Mouse (Mus musculus): Measurements from ENCODE around the gene Dusp2. TPM values are rescaled to one million over a fixed set of nuclear protein-coding genes. Genes with fewer than 3 reads are reported as not detected.

Dusp2 gene
- total and polyA plus RNA-seq, 2 experiments from 2014 or later, result 10.8 to 23.0 TPM

DNA sequence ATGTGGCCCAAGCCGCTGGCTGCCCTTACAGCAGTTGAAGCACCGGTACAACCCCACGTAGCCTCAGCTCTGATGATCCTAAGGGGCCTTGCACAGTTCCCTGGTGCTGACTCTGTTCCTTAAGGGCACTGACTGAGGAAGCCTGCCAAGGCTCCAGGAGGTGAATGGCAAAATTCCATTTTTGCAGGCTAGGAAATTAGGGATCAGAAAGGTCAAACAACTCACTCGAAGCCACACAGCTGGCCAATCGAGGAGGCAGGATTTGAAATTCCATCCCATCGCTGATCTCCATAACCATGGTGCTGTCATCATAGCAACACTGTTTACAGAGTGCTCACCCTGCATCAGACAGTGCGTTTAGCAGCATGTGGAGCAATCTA lies 42.6 kb downstream of the Dusp2 start:
- 66% methylated on average over 7 of the region's 7 CpGs for WGBS
- no peak for TF ChIP-seq CTCF (IDR thresholded peaks at IDR 0.05)
- Histone ChIP-seq H3K4me1 (ENCODE audit: insufficient read depth, low read length) (no peaks in the 10 kb centered on the region), H3K4me3 (ENCODE audit: low read depth, low read length) (no peak overlapping the region), H3K4me2 (ENCODE audit: low read depth, low read length, poor library complexity, severe bottlenecking) (no peak overlapping the region), H3K36me3 (ENCODE audit: insufficient read depth, low read length) (no peaks in the 10 kb centered on the region), H3K9ac (replicated peaks; ENCODE audit: low read length, poor library complexity, severe bottlenecking) (no peak overlapping the region), H3K27me3 (ENCODE audit: insufficient read depth, low read length) (no peaks in the 10 kb centered on the region), H3K27ac (ENCODE audit: low read depth, low read length) (no peak overlapping the region), H3K9me3 (ENCODE audit: low read length) (no peaks in the 10 kb centered on the region)
- DNase-seq (ENCODE audit: low spot score), result no peak
- ATAC-seq (ENCODE audit: low FRiP score), result no peak

GRCm38 (mm10) chr2:127379250-127379649 lies 43.3 kb downstream of the Dusp2 start:
- Histone ChIP-seq H3K27ac (ENCODE audit: low read depth, low read length) (no peak overlapping the region), H3K4me1 (ENCODE audit: insufficient read depth, low read length) (no peaks in the 10 kb centered on the region), H3K4me3 (ENCODE audit: low read depth, low read length) (no peak overlapping the region), H3K36me3 (ENCODE audit: insufficient read depth, low read length) (no peaks in the 10 kb centered on the region), H3K4me2 (ENCODE audit: low read depth, low read length, poor library complexity, severe bottlenecking) (no peak overlapping the region), H3K9ac (replicated peaks; ENCODE audit: low read length, poor library complexity, severe bottlenecking) (no peak overlapping the region), H3K9me3 (ENCODE audit: low read length) (no peaks in the 10 kb centered on the region), H3K27me3 (ENCODE audit: insufficient read depth, low read length) (no peaks in the 10 kb centered on the region)
- DNase-seq (ENCODE audit: low spot score), result no peak
- no peak for TF ChIP-seq CTCF (IDR thresholded peaks at IDR 0.05)
- ATAC-seq (ENCODE audit: low FRiP score), result no peak
- WGBS, result 78% methylated on average over 3 of the region's 3 CpGs

- Histone ChIP-seq H3K9me3 (ENCODE audit: low read length) (no peaks in the 10 kb centered on the region), H3K4me2 (ENCODE audit: low read depth, low read length, poor library complexity, severe bottlenecking) (no peak overlapping the region), H3K36me3 (ENCODE audit: insufficient read depth, low read length) (no peaks in the 10 kb centered on the region), H3K27ac (ENCODE audit: low read depth, low read length) (no peak overlapping the region), H3K4me1 (ENCODE audit: insufficient read depth, low read length) (no peaks in the 10 kb centered on the region), H3K27me3 (ENCODE audit: insufficient read depth, low read length) (no peaks in the 10 kb centered on the region), H3K9ac (replicated peaks; ENCODE audit: low read length, poor library complexity, severe bottlenecking) (no peak overlapping the region), H3K4me3 (ENCODE audit: low read depth, low read length) (no peak overlapping the region)
- TF ChIP-seq CTCF (IDR thresholded peaks at IDR 0.05), result no peak
- ATAC-seq (ENCODE audit: low FRiP score), result no peak
- no peak for DNase-seq (ENCODE audit: low spot score)
- 67% methylated on average over 7 of the region's 7 CpGs for WGBS
Observed at GRCm38 (mm10) chr2:127383881-127384280, 47.9 kb downstream of the Dusp2 start.

- no peak overlapping the region for H3K9ac ChIP-seq (replicated peaks; ENCODE audit: low read length, poor library complexity, severe bottlenecking)
- H3K4me2 ChIP-seq (ENCODE audit: low read depth, low read length, poor library complexity, severe bottlenecking), result no peak overlapping the region
- 78% methylated on average over 2 of the region's 2 CpGs for WGBS
- no peaks in the 10 kb centered on the region for H3K4me1 ChIP-seq (ENCODE audit: insufficient read depth, low read length)
- TF ChIP-seq CTCF (IDR thresholded peaks at IDR 0.05), result no peak
- no peak overlapping the region for H3K4me3 ChIP-seq (ENCODE audit: low read depth, low read length)
- no peak for DNase-seq (ENCODE audit: low spot score)
- ATAC-seq (ENCODE audit: low FRiP score), result no peak
- H3K36me3 ChIP-seq (ENCODE audit: insufficient read depth, low read length), result no peaks in the 10 kb centered on the region
- no peak overlapping the region for H3K27ac ChIP-seq (ENCODE audit: low read depth, low read length)
- H3K27me3 ChIP-seq (ENCODE audit: insufficient read depth, low read length), result no peaks in the 10 kb centered on the region
- no peaks in the 10 kb centered on the region for H3K9me3 ChIP-seq (ENCODE audit: low read length)
Observed at GRCm38 (mm10) chr2:127387521-127387920, 51.6 kb downstream of the Dusp2 start.

Other genes with a start within 250 kb of the Dusp2 start
- gene Ncaph, start 202.2 kb upstream of the Dusp2 start, total RNA-seq (2014; rRNA removed), result 4.0 and 6.6 TPM in 2 replicates
- gene Ncaph, start 202.2 kb upstream of the Dusp2 start, polyA plus RNA-seq (2015; fragmentation: Nextera tagmentation; extraction: Ambion mirVana), result 6.3 and 6.7 TPM in 2 replicates
- 9.6 and 11.2 TPM in 2 replicates for gene Itpripl1, start 192.7 kb upstream of the Dusp2 start, total RNA-seq (2014; rRNA removed)
- 7.0 and 7.6 TPM in 2 replicates for gene Itpripl1, start 192.7 kb upstream of the Dusp2 start, polyA plus RNA-seq (2015; fragmentation: Nextera tagmentation; extraction: Ambion mirVana)
- gene 1810024B03Rik, start 127.9 kb upstream of the Dusp2 start, total RNA-seq (2014; rRNA removed), result 0.66 TPM in 1 of 2 replicates, not detected in the other
- 0.96 and 1.2 TPM in 2 replicates for gene 1810024B03Rik, start 127.9 kb upstream of the Dusp2 start, polyA plus RNA-seq (2015; fragmentation: Nextera tagmentation; extraction: Ambion mirVana)
- 95.1 and 106 TPM in 2 replicates for gene Snrnp200, start 127.8 kb upstream of the Dusp2 start, total RNA-seq (2014; rRNA removed)
- gene Snrnp200, start 127.8 kb upstream of the Dusp2 start, polyA plus RNA-seq (2015; fragmentation: Nextera tagmentation; extraction: Ambion mirVana), result 32.5 and 32.9 TPM in 2 replicates
- 27.5 and 33.9 TPM in 2 replicates for gene Ciao1, start 88.3 kb upstream of the Dusp2 start, total RNA-seq (2014; rRNA removed)
- gene Ciao1, start 88.3 kb upstream of the Dusp2 start, polyA plus RNA-seq (2015; fragmentation: Nextera tagmentation; extraction: Ambion mirVana), result 23.9 and 29.8 TPM in 2 replicates
- 108 and 131 TPM in 2 replicates for gene Tmem127, start 88.3 kb upstream of the Dusp2 start, total RNA-seq (2014; rRNA removed)
- gene Tmem127, start 88.3 kb upstream of the Dusp2 start, polyA plus RNA-seq (2015; fragmentation: Nextera tagmentation; extraction: Ambion mirVana), result 74.0 and 75.5 TPM in 2 replicates
- gene Stard7, start 65.9 kb upstream of the Dusp2 start, total RNA-seq (2014; rRNA removed), result 151 and 167 TPM in 2 replicates
- 100 and 104 TPM in 2 replicates for gene Stard7, start 65.9 kb upstream of the Dusp2 start, polyA plus RNA-seq (2015; fragmentation: Nextera tagmentation; extraction: Ambion mirVana)
- gene Astl, start 2.5 kb downstream of the Dusp2 start, total RNA-seq (2014; rRNA removed), result not detected in 2 replicates
- not detected in 2 replicates for gene Astl, start 2.5 kb downstream of the Dusp2 start, polyA plus RNA-seq (2015; fragmentation: Nextera tagmentation; extraction: Ambion mirVana)
- gene Adra2b, start 27.0 kb downstream of the Dusp2 start, total RNA-seq (2014; rRNA removed), result 0.66 and 0.71 TPM in 2 replicates
- gene Adra2b, start 27.0 kb downstream of the Dusp2 start, polyA plus RNA-seq (2015; fragmentation: Nextera tagmentation; extraction: Ambion mirVana), result 0.54 and 0.68 TPM in 2 replicates
- 0.09 and 0.55 TPM in 2 replicates for gene Gpat2, start 89.0 kb downstream of the Dusp2 start, total RNA-seq (2014; rRNA removed)
- 0.16 and 0.23 TPM in 2 replicates for gene Gpat2, start 89.0 kb downstream of the Dusp2 start, polyA plus RNA-seq (2015; fragmentation: Nextera tagmentation; extraction: Ambion mirVana)
- gene Fahd2a, start 108.4 kb downstream of the Dusp2 start, total RNA-seq (2014; rRNA removed), result 25.1 and 32.4 TPM in 2 replicates
- 27.3 and 29.2 TPM in 2 replicates for gene Fahd2a, start 108.4 kb downstream of the Dusp2 start, polyA plus RNA-seq (2015; fragmentation: Nextera tagmentation; extraction: Ambion mirVana)
- gene Kcnip3, start 185.9 kb downstream of the Dusp2 start, total RNA-seq (2014; rRNA removed), result 24.6 and 33.2 TPM in 2 replicates
- gene Kcnip3, start 185.9 kb downstream of the Dusp2 start, polyA plus RNA-seq (2015; fragmentation: Nextera tagmentation; extraction: Ambion mirVana), result 14.2 and 17.1 TPM in 2 replicates
- gene Prom2, start 205.3 kb downstream of the Dusp2 start, total RNA-seq (2014; rRNA removed), result 0.44 TPM in 1 of 2 replicates, not detected in the other
- 0.06 and 0.09 TPM in 2 replicates for gene Prom2, start 205.3 kb downstream of the Dusp2 start, polyA plus RNA-seq (2015; fragmentation: Nextera tagmentation; extraction: Ambion mirVana)

All from midbrain, postnatal 0 days (tissue).